Mouse (Mus musculus) thymus, adult 2 months (tissue): ENCODE measurements around the gene Pgpep1. TPM values are rescaled to one million over a fixed set of nuclear protein-coding genes. Genes with fewer than 3 reads are reported as not detected.
A peak's percentile ranks its signal among the peaks of the same experiment; 100 is the strongest.

Experiments
- DNase-seq: peaks from one replicate; pipeline ENCODE4 v3.0.0; 2021
- H3K27ac ChIP-seq: fragments of 200-500 bp; 2 replicates; pipeline ENCODE4 v1.5.1; 2012; ENCODE audit warnings: low read length, control low read depth; ENCODE audit not compliant: control insufficient read depth, insufficient read depth
- H3K27me3 ChIP-seq: fragments of 200-500 bp; 2 replicates; pipeline ENCODE4 v1.6.1; 2012; ENCODE audit warnings: mild to moderate bottlenecking, low read length, moderate library complexity, mixed read lengths; ENCODE audit not compliant: control insufficient read depth, insufficient read depth
- H3K36me3 ChIP-seq: fragments of 200-500 bp; 2 replicates; pipeline ENCODE4 v1.6.1; 2012; ENCODE audit warnings: mild to moderate bottlenecking, low read length, moderate library complexity; ENCODE audit not compliant: control insufficient read depth, insufficient read depth
- H3K4me1 ChIP-seq: fragments of 200-500 bp; replicated peaks from 2 replicates; pipeline ENCODE4 v1.6.1; 2012; ENCODE audit warnings: low read length; ENCODE audit not compliant: control insufficient read depth, insufficient read depth
- H3K4me3 ChIP-seq: fragments of 200-500 bp; 2 replicates; pipeline ENCODE4 v1.5.1; 2012; ENCODE audit warnings: mild to moderate bottlenecking, low read length, control low read depth, moderate library complexity; ENCODE audit not compliant: control insufficient read depth, insufficient read depth
- CTCF ChIP-seq: fragments of 200-500 bp; IDR thresholded peaks from 2 replicates; pipeline ENCODE4 v1.5.1; 2012; ENCODE audit warnings: mild to moderate bottlenecking, control low read depth, low read length, moderate library complexity, borderline replicate concordance; ENCODE audit not compliant: control insufficient read depth, poor library complexity, insufficient read depth; ENCODE audit errors: extremely low read depth
- POLR2A ChIP-seq: fragments of 200-500 bp; IDR thresholded peaks from 2 replicates; pipeline ENCODE4 v1.6.1; 2012; ENCODE audit warnings: mild to moderate bottlenecking, low read length, control low read depth, moderate library complexity; ENCODE audit not compliant: control insufficient read depth, poor library complexity, insufficient read depth; ENCODE audit errors: extremely low read depth
- whole genome bisulfite sequencing: fragments of 180-500 bp; shearing (Covaris S2); methylation state at CpG from one replicate; pipeline ENCODE4 v1.1.7; 2018; 5-methylcytosine and 5-hydroxymethylcytosine counted together
- polyA plus RNA-seq: library from polyadenylated mRNA; depleted of rRNA; stranded (reverse); fragments of >200 nt; gene quantifications from 2 replicates; pipeline ENCODE4 v1.2.3, GENCODE M21; 2012

Gene Pgpep1
- polyA plus RNA-seq, 1 experiment, result 40.7 TPM

DNA sequence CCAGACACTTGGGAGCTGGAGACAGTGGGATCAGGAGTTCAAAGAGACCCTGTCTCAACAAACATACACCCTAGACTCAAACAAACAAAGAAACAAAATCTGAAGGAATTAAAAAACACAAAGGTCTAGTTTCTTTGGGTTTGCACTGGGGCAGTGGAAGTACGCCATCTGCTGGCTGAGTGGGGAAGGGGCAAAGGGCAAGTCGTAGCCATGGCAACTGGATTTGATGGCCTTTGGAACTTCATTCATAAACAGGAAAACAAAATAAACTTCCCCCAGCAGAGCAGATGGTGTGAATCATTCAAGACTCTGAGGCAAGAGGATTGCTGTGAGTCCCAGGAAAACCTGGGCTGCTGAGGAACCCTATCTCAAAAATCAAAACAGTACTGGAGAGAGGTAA lies 7.0 kb downstream of the Pgpep1 start:
- DNase-seq, result peak; percentile 57
- Histone ChIP-seq H3K27ac (no peak overlapping the region), H3K27me3 (no peaks in the 10 kb centered on the region), H3K4me1 (no peaks in the 10 kb centered on the region; the same call in 1 of the 2 replicates), H3K36me3 (peaks cover 14% of the 10 kb centered on the region; the same call in 1 of the 2 replicates), H3K4me3 (no peak overlapping the region)
- no peak for TF ChIP-seq POLR2A
- TF ChIP-seq CTCF, result peak; percentile 66; the same call in 1 of the 2 replicates
- WGBS, result 37% methylated on average over 2 of the region's 2 CpGs

DNA sequence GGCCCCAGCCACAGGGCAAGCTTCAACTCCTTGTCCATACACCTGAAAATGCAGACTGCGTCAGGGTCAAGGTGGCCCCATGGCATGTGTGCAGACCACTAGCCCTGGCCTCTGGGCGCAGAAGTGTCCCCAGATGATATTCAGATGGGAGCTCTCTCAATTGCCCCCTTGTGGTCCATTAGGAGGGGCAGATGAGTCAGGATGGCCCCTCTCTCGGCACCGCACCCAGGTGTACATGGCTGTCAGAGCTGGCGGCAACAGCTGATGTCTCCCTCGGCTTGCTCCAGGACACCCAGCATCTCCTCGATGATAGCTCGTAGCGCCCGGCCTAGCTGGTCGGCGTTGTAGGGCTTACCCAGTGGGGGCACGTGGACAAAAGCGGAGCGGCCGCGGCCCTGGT lies 9.8 kb downstream of the Pgpep1 start:
- no peaks in the 10 kb centered on the region for H3K27me3 ChIP-seq
- H3K36me3 ChIP-seq, result peaks cover 14% of the 10 kb centered on the region; the same call in 1 of the 2 replicates
- no peak overlapping the region for H3K27ac ChIP-seq
- 97% methylated on average over 17 of the region's 17 CpGs for WGBS
- H3K4me1 ChIP-seq, result peaks cover 12% of the 10 kb centered on the region
- DNase-seq, result no peak
- TF ChIP-seq CTCF (no peak), POLR2A (no peak)
- no peak overlapping the region for H3K4me3 ChIP-seq

DNA sequence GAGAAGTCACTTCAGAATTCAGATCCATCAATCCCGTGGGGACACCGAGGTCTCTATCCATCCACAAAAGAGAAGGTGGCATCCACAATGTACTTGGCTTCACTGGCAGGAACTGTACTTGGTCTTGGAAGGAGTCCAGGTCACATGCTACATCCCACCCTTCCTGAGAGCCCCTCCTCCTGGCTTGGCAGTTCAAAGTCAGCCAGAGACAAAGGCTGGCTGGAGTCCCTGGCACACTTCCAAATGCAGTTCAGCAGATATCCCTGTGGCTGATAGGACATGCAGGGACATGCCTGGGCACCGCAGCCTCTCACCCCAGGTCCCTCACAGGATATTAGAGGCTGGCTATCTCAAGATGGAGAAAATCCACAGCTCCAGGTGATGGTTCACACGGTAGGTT lies 10.9 kb downstream of the Pgpep1 start:
- 52% methylated on average over 4 of the region's 4 CpGs for WGBS
- H3K27me3 ChIP-seq, result no peaks in the 10 kb centered on the region

DNA sequence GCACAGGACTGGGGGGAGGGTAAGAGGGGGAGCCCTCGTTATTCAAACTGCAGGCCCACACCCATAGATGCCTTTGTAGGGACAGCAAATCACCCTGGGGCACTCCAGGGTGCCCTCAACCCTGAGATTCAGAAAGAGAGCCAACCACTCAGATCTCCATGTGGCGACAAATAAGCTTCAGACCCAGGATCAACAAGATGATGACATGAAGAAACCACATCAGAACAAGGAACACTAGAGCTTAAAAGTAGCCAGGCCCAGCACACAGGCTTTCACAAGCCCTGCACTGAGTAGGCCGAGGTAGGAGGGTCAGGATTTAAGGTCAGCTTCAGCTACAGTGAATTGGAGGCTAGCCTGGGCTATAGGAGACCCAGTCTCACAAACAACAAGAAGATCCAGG lies 11.3 kb downstream of the Pgpep1 start:
- H3K27ac ChIP-seq, result no peak overlapping the region
- no peak for DNase-seq
- TF ChIP-seq POLR2A (no peak), CTCF (no peak)

More for the DNA sequence above, 10.9 kb downstream of the Pgpep1 start:
- no peak for DNase-seq
- no peak overlapping the region for H3K4me3 ChIP-seq
- peaks cover 14% of the 10 kb centered on the region; the same call in 1 of the 2 replicates for H3K36me3 ChIP-seq
- H3K27ac ChIP-seq, result no peak overlapping the region
- TF ChIP-seq CTCF (no peak), POLR2A (no peak)
- peaks cover 22% of the 10 kb centered on the region for H3K4me1 ChIP-seq

DNA sequence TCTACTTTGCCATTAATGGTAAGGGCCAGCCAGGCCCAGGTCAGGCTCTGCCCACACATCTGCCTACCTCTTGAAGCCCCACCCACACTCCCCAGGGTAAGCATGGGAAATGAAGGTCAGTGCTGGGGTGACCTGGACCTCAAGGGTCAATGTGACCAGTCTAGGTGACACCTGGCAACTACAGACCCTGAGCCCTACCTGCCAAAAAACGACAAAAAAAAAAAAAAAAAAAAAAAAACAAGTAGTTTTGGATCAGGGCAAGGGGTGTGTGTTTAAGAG lies 12.1 kb downstream of the Pgpep1 start:
- no peak for DNase-seq
- no peak overlapping the region for H3K4me3 ChIP-seq
- no peak overlapping the region for H3K27ac ChIP-seq
- peaks cover 22% of the 10 kb centered on the region for H3K4me1 ChIP-seq
- TF ChIP-seq CTCF (no peak), POLR2A (no peak)
- peaks cover 14% of the 10 kb centered on the region; the same call in 1 of the 2 replicates for H3K36me3 ChIP-seq
- 44% methylated on average over 1 of the region's 1 CpGs for WGBS
- H3K27me3 ChIP-seq, result no peaks in the 10 kb centered on the region

More for the DNA sequence above, 11.3 kb downstream of the Pgpep1 start:
- no peak overlapping the region for H3K4me3 ChIP-seq
- H3K4me1 ChIP-seq, result peaks cover 22% of the 10 kb centered on the region
- H3K36me3 ChIP-seq, result peaks cover 14% of the 10 kb centered on the region; the same call in 1 of the 2 replicates
- WGBS, result 77% methylated on average over 3 of the region's 3 CpGs
- no peaks in the 10 kb centered on the region for H3K27me3 ChIP-seq

DNA sequence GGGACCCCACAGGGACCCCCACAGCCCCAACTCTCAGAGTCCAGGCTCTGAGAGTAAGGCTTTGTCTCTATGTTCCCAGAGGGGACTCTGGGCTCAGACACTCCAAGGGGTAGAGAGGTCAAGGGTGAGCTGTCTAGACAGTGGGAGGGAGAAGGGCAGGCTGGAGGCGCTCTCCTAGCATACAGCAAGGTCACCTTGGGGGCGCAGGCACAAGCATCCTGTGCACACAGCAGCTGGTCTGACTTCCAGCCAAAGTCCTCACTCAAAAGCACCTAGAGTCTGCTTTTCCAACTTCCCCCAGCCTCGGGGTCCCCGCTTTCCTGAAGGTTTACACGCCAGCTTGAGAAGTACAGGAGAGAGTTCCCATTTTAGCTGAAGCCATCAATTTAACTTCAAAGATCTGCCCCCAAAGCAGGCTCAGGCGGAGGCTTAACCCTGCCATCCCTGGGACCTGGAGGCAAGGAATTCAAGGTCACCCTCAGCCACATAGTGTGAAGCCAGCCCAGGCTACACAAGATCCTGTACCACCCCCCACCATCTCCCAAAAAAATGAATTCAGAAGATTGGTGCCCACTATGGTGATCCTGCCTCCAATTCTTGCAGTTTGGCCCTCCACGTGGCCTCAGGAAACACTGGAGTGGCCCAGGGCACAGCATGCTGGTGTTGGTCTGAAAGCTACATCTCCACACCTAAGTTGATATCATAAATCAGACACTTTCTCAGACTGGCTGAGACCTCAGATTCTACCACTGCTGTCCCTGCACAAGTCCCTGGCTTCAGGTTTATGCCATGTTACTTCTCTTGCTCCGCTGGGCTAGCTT lies 12.6 kb downstream of the Pgpep1 start:
- DNase-seq, result no peak
- TF ChIP-seq POLR2A (no peak), CTCF (no peak)
- no peak overlapping the region for H3K4me3 ChIP-seq
- 88% methylated on average over 8 of the region's 8 CpGs for WGBS
- H3K27me3 ChIP-seq, result no peaks in the 10 kb centered on the region
- no peak overlapping the region for H3K27ac ChIP-seq
- peaks cover 14% of the 10 kb centered on the region; the same call in 1 of the 2 replicates for H3K36me3 ChIP-seq
- H3K4me1 ChIP-seq, result peaks cover 22% of the 10 kb centered on the region
